Mouse (Mus musculus) G1E-ER4 (cell line): ENCODE measurements around the gene Plce1. TPM values are rescaled to one million over a fixed set of nuclear protein-coding genes. Genes with fewer than 3 reads are reported as not detected.

Experiments used
- GATA1 ChIP-seq: IDR thresholded peaks from one replicate; pipeline ENCODE4 v1.8.0; 2012; ENCODE audit warnings: low read length, inconsistent platforms
- polyA plus RNA-seq: library from polyadenylated mRNA; stranded (reverse); fragments of >175 nt; gene quantifications from 2 replicates; pipeline ENCODE4 v1.2.3, GENCODE M21; 2012

Gene Plce1
- polyA plus RNA-seq, 1 experiment: not detected

- no peak for TF ChIP-seq GATA1
Measured at GRCm38 (mm10) chr19:38644871-38645595, 164.1 kb downstream of the Plce1 start.

GRCm38 (mm10) chr19:38657980-38658379, 177.1 kb downstream of the Plce1 start:
- no peak for TF ChIP-seq GATA1

GRCm38 (mm10) chr19:38665398-38665797, 184.5 kb downstream of the Plce1 start:
- no peak for TF ChIP-seq GATA1

GRCm38 (mm10) chr19:38672015-38672600, 191.2 kb downstream of the Plce1 start:
- TF ChIP-seq GATA1: no peak

- no peak for TF ChIP-seq GATA1
Measured at GRCm38 (mm10) chr19:38673936-38674335, 193.0 kb downstream of the Plce1 start.

- TF ChIP-seq GATA1: no peak
Measured at GRCm38 (mm10) chr19:38678655-38679054, 197.7 kb downstream of the Plce1 start.

GRCm38 (mm10) chr19:38679520-38679919, 198.6 kb downstream of the Plce1 start:
- no peak for TF ChIP-seq GATA1

- TF ChIP-seq GATA1: no peak
Measured at GRCm38 (mm10) chr19:38687326-38687725, 206.4 kb downstream of the Plce1 start.

- TF ChIP-seq GATA1: no peak
Measured at GRCm38 (mm10) chr19:38688741-38689507, 208.0 kb downstream of the Plce1 start.

- TF ChIP-seq GATA1: no peak
Measured at GRCm38 (mm10) chr19:38690276-38690675, 209.4 kb downstream of the Plce1 start.

GRCm38 (mm10) chr19:38691533-38691932, 210.6 kb downstream of the Plce1 start:
- TF ChIP-seq GATA1: no peak

- no peak for TF ChIP-seq GATA1
Measured at GRCm38 (mm10) chr19:38693331-38693730, 212.4 kb downstream of the Plce1 start.

GRCm38 (mm10) chr19:38693769-38694168, 212.9 kb downstream of the Plce1 start:
- no peak for TF ChIP-seq GATA1

GRCm38 (mm10) chr19:38701776-38702175, 220.9 kb downstream of the Plce1 start:
- no peak for TF ChIP-seq GATA1

GRCm38 (mm10) chr19:38704742-38705141, 223.8 kb downstream of the Plce1 start:
- TF ChIP-seq GATA1: no peak

- no peak for TF ChIP-seq GATA1
Measured at GRCm38 (mm10) chr19:38705244-38705643, 224.3 kb downstream of the Plce1 start.
